Mouse (Mus musculus) kidney, embryonic 14.5 days (tissue): ENCODE results near the gene Exoc8. TPM values are rescaled to one million over a fixed set of nuclear protein-coding genes. Genes with fewer than 3 reads are reported as not detected.

ENCODE experiments used
- ATAC-seq: fragments of 200-750 bp; cut with Nextera tagmentation; 2 replicates; pipeline ENCODE4 v1.8.0; 2017; ENCODE audit warnings: moderate number of reproducible peaks, mild to moderate bottlenecking, moderate TSS enrichment, moderate library complexity; ENCODE audit not compliant: low FRiP score, low TSS enrichment
- H3K27ac ChIP-seq: fragments of 300-500 bp; sonication (generic); 2 replicates; pipeline ENCODE4 v1.5.1; 2014; ENCODE audit warnings: low read depth, mild to moderate bottlenecking, low read length, moderate library complexity, mixed read lengths
- H3K27me3 ChIP-seq: fragments of 300-500 bp; sonication (generic); 2 replicates; pipeline ENCODE4 v1.6.1; 2014; ENCODE audit warnings: mild to moderate bottlenecking, low read length; ENCODE audit not compliant: control insufficient read depth, insufficient read depth
- H3K36me3 ChIP-seq: fragments of 300-500 bp; sonication (generic); 2 replicates; pipeline ENCODE4 v1.6.1; 2014; ENCODE audit warnings: low read length, mixed read lengths; ENCODE audit not compliant: control insufficient read depth, insufficient read depth
- H3K4me1 ChIP-seq: fragments of 300-500 bp; sonication (generic); 2 replicates; pipeline ENCODE4 v1.6.1; 2014; ENCODE audit warnings: low read length, mixed read lengths; ENCODE audit not compliant: control insufficient read depth, insufficient read depth
- H3K4me2 ChIP-seq: fragments of 300-500 bp; sonication (generic); replicated peaks from 2 replicates; pipeline ENCODE4 v1.6.1; 2014; ENCODE audit warnings: low read depth, mild to moderate bottlenecking, low read length
- H3K4me3 ChIP-seq: fragments of 300-500 bp; sonication (generic); 2 replicates; pipeline ENCODE4 v1.5.1; 2014; ENCODE audit warnings: mild to moderate bottlenecking, low read length
- H3K9ac ChIP-seq: fragments of 300-500 bp; sonication (generic); 2 replicates; pipeline ENCODE4 v1.6.1; 2014; ENCODE audit warnings: low read depth, mild to moderate bottlenecking, low read length, moderate library complexity
- H3K9me3 ChIP-seq: fragments of 300-500 bp; sonication (generic); 2 replicates; pipeline ENCODE4 v1.6.1; 2016; ENCODE audit warnings: low read length; ENCODE audit not compliant: control insufficient read depth
- WGBS: fragments of 180-500 bp; shearing (Covaris S2); extraction: QIAGEN DNeasy Blood & Tissue Kit; methylation state at CpG from one replicate; pipeline ENCODE4 v1.1.7; 2014; 5-methylcytosine and 5-hydroxymethylcytosine counted together
- polyA plus RNA-seq: library from polyadenylated mRNA; unstranded; fragments of >200 nt; fragmentation: Nextera tagmentation; extraction: Ambion mirVana; gene quantifications from 2 replicates; pipeline ENCODE4 v1.2.1, GENCODE M21; 2014

Gene Exoc8
- polyA plus RNA-seq: 5.4 and 8.1 TPM in 2 replicates

GRCm38 (mm10) chr8:124897386-124898250 lies at the start of gene Exoc8, which contains the start of gene Sprtn:
TSS of gene Exoc8 (minus strand) at chr8:124897705.
TSS of gene Sprtn (plus strand) at chr8:124897886.
- H3K27me3 ChIP-seq: no peaks in the 10 kb centered on the region
- H3K4me1 ChIP-seq: peaks cover 19% of the 10 kb centered on the region
- WGBS: under 1% methylated on average over 114 of the region's 114 CpGs
- H3K9ac ChIP-seq: peak within 1 kb of the TSS; percentile 85
- H3K4me2 ChIP-seq: peak within 1 kb of the TSS; percentile 99
- no peaks in the 10 kb centered on the region for H3K9me3 ChIP-seq
- peak within 1 kb of the TSS; percentile 78 for H3K27ac ChIP-seq
- peak; percentile 87 for ATAC-seq
- peaks cover 42% of the 10 kb centered on the region for H3K36me3 ChIP-seq
- H3K4me3 ChIP-seq: peak within 1 kb of the TSS; percentile 95

DNA sequence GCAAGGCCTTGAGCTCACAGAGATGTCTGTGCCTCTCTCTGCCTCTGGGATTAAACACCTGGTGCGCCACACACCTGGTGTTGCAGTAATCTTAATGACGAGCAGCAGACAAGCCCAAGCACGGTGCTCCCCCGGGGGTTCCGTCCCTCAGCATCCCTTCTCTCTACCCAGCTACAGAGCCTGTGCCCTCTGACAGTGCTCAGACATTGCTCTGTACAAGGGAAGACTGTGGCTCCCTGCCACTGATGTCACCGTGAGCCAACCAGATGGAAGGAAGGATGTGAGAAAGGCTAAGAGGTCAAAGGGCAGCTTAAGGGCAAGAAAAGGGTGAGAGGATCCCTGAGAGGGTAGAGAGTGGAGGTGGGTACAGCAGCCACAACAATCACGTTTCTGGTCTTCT lies 46.9 kb upstream of the Exoc8 start:
- Histone ChIP-seq H3K4me3 (no peak overlapping the region), H3K4me2 (no peak overlapping the region), H3K9me3 (no peaks in the 10 kb centered on the region), H3K27me3 (no peaks in the 10 kb centered on the region), H3K9ac (no peak overlapping the region), H3K36me3 (peaks cover 9% of the 10 kb centered on the region; the same call in 1 of the 2 replicates), H3K4me1 (peaks cover 16% of the 10 kb centered on the region; the same call in 1 of the 2 replicates), H3K27ac (no peak overlapping the region)
- 66% methylated on average over 7 of the region's 7 CpGs for WGBS
- no peak for ATAC-seq

GRCm38 (mm10) chr8:124943801-124944200 lies 46.3 kb upstream of the Exoc8 start:
- 88% methylated on average over 6 of the region's 6 CpGs for WGBS
- ATAC-seq: no peak

GRCm38 (mm10) chr8:124937293-124937692 lies 39.8 kb upstream of the Exoc8 start:
- 97% methylated on average over 4 of the region's 4 CpGs for WGBS
- Histone ChIP-seq H3K4me3 (no peak overlapping the region), H3K9me3 (no peaks in the 10 kb centered on the region), H3K27me3 (no peaks in the 10 kb centered on the region), H3K27ac (no peak overlapping the region), H3K4me1 (no peaks in the 10 kb centered on the region), H3K9ac (no peak overlapping the region), H3K36me3 (peaks cover 13% of the 10 kb centered on the region; the same call in 1 of the 2 replicates), H3K4me2 (no peak overlapping the region)
- ATAC-seq: no peak

More at GRCm38 (mm10) chr8:124943801-124944200, 46.3 kb upstream of the Exoc8 start:
- peaks cover 16% of the 10 kb centered on the region; the same call in 1 of the 2 replicates for H3K4me1 ChIP-seq
- no peaks in the 10 kb centered on the region for H3K27me3 ChIP-seq
- H3K27ac ChIP-seq: no peak overlapping the region
- no peak overlapping the region for H3K9ac ChIP-seq
- H3K36me3 ChIP-seq: peaks cover 13% of the 10 kb centered on the region; the same call in 1 of the 2 replicates
- H3K4me3 ChIP-seq: no peak overlapping the region
- no peak overlapping the region for H3K4me2 ChIP-seq
- H3K9me3 ChIP-seq: no peaks in the 10 kb centered on the region

- Histone ChIP-seq H3K27ac (no peak overlapping the region), H3K9ac (no peak overlapping the region), H3K4me3 (no peak overlapping the region), H3K9me3 (no peaks in the 10 kb centered on the region), H3K4me2 (no peak overlapping the region), H3K4me1 (no peaks in the 10 kb centered on the region), H3K36me3 (peaks cover 12% of the 10 kb centered on the region; the same call in 1 of the 2 replicates), H3K27me3 (no peaks in the 10 kb centered on the region)
- WGBS: 94% methylated on average over 10 of the region's 10 CpGs
- ATAC-seq: no peak
These were observed 39.2 kb upstream of the Exoc8 start for GRCm38 (mm10) chr8:124936699-124937098.

DNA sequence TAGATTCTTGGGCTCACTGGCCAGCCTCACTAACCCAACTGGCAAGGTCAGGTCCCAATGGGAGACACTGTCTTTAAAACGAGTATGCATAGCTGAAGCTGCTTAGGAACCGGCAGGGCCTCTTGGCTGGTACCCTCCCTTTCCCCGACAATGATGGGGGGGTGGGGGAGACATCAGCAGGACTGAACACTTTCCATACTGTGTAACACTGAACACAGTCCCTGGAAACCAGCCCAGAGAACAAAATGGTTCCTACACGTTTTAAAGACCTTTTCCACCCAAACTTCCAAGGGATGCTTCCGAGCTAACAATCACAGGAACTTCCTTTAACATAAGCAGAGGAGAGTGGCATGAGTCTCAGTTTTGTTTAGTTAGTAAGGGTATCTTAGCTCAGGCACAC lies 37.6 kb upstream of the Exoc8 start:
- Histone ChIP-seq H3K9ac (no peak overlapping the region), H3K4me1 (no peaks in the 10 kb centered on the region), H3K4me2 (no peak overlapping the region), H3K27me3 (no peaks in the 10 kb centered on the region), H3K9me3 (no peaks in the 10 kb centered on the region), H3K4me3 (no peak overlapping the region), H3K27ac (no peak overlapping the region), H3K36me3 (peaks cover 4% of the 10 kb centered on the region; the same call in 1 of the 2 replicates)
- ATAC-seq: no peak
- 74% methylated on average over 5 of the region's 5 CpGs for WGBS

- WGBS: 86% methylated on average over 3 of the region's 3 CpGs
- no peak for ATAC-seq
- no peak overlapping the region for H3K4me3 ChIP-seq
These were observed 34.9 kb upstream of the Exoc8 start for GRCm38 (mm10) chr8:124932435-124932834.

DNA sequence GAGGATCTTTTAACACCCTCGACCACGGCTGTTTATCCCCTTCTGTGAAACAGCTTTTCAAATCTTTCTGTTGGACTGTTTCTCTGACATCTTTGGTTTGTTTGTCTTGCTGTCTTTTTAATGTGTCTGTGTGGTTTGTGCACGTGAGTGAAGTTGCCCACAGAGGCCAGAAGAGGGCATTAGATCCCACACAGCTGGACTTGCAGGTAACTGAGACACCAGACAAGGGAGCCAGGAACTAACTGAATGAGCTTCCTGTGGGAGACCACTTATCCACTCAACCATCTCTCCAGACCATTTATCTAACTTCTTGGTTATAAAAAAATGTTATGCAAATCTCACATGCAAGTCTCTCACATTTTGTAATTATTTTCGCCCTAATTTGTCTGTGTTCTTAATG lies 33.1 kb upstream of the Exoc8 start:
- Histone ChIP-seq H3K9ac (no peak overlapping the region), H3K9me3 (no peaks in the 10 kb centered on the region), H3K36me3 (no peaks in the 10 kb centered on the region; the same call in 1 of the 2 replicates), H3K4me2 (no peak overlapping the region), H3K27me3 (no peaks in the 10 kb centered on the region), H3K27ac (no peak overlapping the region), H3K4me3 (no peak overlapping the region), H3K4me1 (no peaks in the 10 kb centered on the region)
- no peak for ATAC-seq
- WGBS: 77% methylated on average over 4 of the region's 4 CpGs

More at GRCm38 (mm10) chr8:124932435-124932834, 34.9 kb upstream of the Exoc8 start:
- H3K27me3 ChIP-seq: no peaks in the 10 kb centered on the region
- no peaks in the 10 kb centered on the region; the same call in 1 of the 2 replicates for H3K36me3 ChIP-seq
- H3K4me2 ChIP-seq: no peak overlapping the region
- no peak overlapping the region for H3K27ac ChIP-seq
- no peak overlapping the region for H3K9ac ChIP-seq
- H3K4me1 ChIP-seq: no peaks in the 10 kb centered on the region
- no peaks in the 10 kb centered on the region for H3K9me3 ChIP-seq

DNA sequence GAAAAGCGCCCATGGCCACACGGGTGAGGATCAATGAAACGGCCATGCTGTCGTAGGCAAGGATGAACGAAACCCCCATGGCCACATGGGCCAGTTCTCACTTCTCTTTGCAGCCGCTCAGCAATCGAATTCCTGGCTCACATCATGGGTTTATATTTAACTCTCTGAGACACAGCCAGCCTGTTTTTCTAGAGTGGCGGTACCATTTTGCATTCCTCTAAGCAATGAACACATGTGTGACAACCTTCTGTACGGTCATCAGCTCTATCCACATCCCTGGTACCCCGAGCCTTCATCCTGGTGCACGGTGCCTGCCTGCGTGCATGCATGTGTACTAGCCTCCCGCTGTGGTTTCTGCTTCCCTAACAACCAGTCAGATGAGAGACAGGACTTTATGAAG lies 32.6 kb upstream of the Exoc8 start:
- no peak overlapping the region for H3K4me3 ChIP-seq
- no peak overlapping the region for H3K4me2 ChIP-seq
- no peak for ATAC-seq
- H3K27me3 ChIP-seq: no peaks in the 10 kb centered on the region
- H3K27ac ChIP-seq: no peak overlapping the region
- no peaks in the 10 kb centered on the region for H3K4me1 ChIP-seq
- H3K9ac ChIP-seq: no peak overlapping the region
- no peaks in the 10 kb centered on the region; the same call in 1 of the 2 replicates for H3K36me3 ChIP-seq
- H3K9me3 ChIP-seq: no peaks in the 10 kb centered on the region
- WGBS: 84% methylated on average over 13 of the region's 13 CpGs
